Mouse (Mus musculus) limb, embryonic 14.5 days (tissue): ENCODE results near the gene Ltc4s. TPM values are rescaled to one million over a fixed set of nuclear protein-coding genes. Genes with fewer than 3 reads are reported as not detected.
A peak's percentile ranks its signal among the peaks of the same experiment; 100 is the strongest.

Experiments
- ATAC-seq: fragments of 200-750 bp; cut with Nextera tagmentation; 2 replicates; pipeline ENCODE4 v1.8.0; 2017; ENCODE audit warnings: low read depth, moderate number of reproducible peaks, moderate TSS enrichment; ENCODE audit not compliant: low FRiP score
- DNase-seq: peaks from one replicate; pipeline ENCODE4 v3.0.0-alpha.2; 2015; ENCODE audit warnings: low spot score
- H3K27ac ChIP-seq: fragments of 300-500 bp; sonication (generic); replicated peaks from 2 replicates; pipeline ENCODE4 v1.5.1; 2014; ENCODE audit warnings: low read depth, mild to moderate bottlenecking, low read length, moderate library complexity, mixed read lengths
- H3K27me3 ChIP-seq: fragments of 300-500 bp; sonication (generic); 2 replicates; pipeline ENCODE4 v1.6.1; 2014; ENCODE audit warnings: low read length, mixed read lengths; ENCODE audit not compliant: control insufficient read depth, insufficient read depth
- H3K36me3 ChIP-seq: fragments of 300-500 bp; sonication (generic); 2 replicates; pipeline ENCODE4 v1.6.1; 2014; ENCODE audit warnings: mild to moderate bottlenecking, low read length, moderate library complexity, mixed read lengths; ENCODE audit not compliant: control insufficient read depth, insufficient read depth
- H3K4me1 ChIP-seq: fragments of 300-500 bp; sonication (generic); 2 replicates; pipeline ENCODE4 v1.6.1; 2014; ENCODE audit warnings: antibody characterized with exemption, low read length, mixed read lengths; ENCODE audit not compliant: control insufficient read depth, insufficient read depth
- H3K4me2 ChIP-seq: fragments of 300-500 bp; sonication (generic); replicated peaks from 2 replicates; pipeline ENCODE4 v1.6.1; 2014; ENCODE audit warnings: low read depth, mild to moderate bottlenecking, low read length, moderate library complexity; ENCODE audit not compliant: severe bottlenecking
- H3K4me3 ChIP-seq: fragments of 300-500 bp; sonication (generic); replicated peaks from 2 replicates; pipeline ENCODE4 v1.5.1; 2014; ENCODE audit warnings: low read length
- H3K9ac ChIP-seq: fragments of 300-500 bp; sonication (generic); 2 replicates; pipeline ENCODE4 v1.6.1; 2014; ENCODE audit warnings: mild to moderate bottlenecking, low read depth, low read length, moderate library complexity; ENCODE audit not compliant: severe bottlenecking
- H3K9me3 ChIP-seq: fragments of 300-500 bp; sonication (generic); 2 replicates; pipeline ENCODE4 v1.6.1; 2016; ENCODE audit warnings: low read length; ENCODE audit not compliant: control insufficient read depth
- POLR2A ChIP-seq: fragments of 200-500 bp; IDR thresholded peaks from 2 replicates; pipeline ENCODE4 v1.8.0; 2012; ENCODE audit warnings: inconsistent platforms, mild to moderate bottlenecking, moderate library complexity, borderline replicate concordance; ENCODE audit not compliant: insufficient read depth, insufficient read length; ENCODE audit errors: extremely low read depth
- WGBS: fragments of 180-500 bp; shearing (Covaris S2); extraction: QIAGEN DNeasy Blood & Tissue Kit; methylation state at CpG from one replicate; pipeline ENCODE4 v1.1.7; 2014; 5-methylcytosine and 5-hydroxymethylcytosine counted together
- polyA plus RNA-seq, 2 experiments: library from polyadenylated mRNA; depleted of rRNA in 1 of 2; stranded (reverse) in 1 of 2; unstranded in 1 of 2; fragments of >200 nt; fragmentation: Nextera tagmentation in 1 of 2; extraction: Ambion mirVana in 1 of 2; gene quantifications; 2 replicates each; pipeline versions ENCODE4 v1.2.1 to v1.2.3; 2012 to 2014

Ltc4s gene
- polyA plus RNA-seq, 2 experiments, result 3.9 to 4.0 TPM

GRCm38 (mm10) chr11:50223783-50224662 lies 14.4 kb downstream of the Ltc4s start:
- no peak for TF ChIP-seq POLR2A
- peak overlapping the region; percentile 67; the same call in 1 of the 2 replicates for H3K27ac ChIP-seq
- H3K4me2 ChIP-seq, result peak overlapping the region; percentile 92
- WGBS, result 7% methylated on average over 17 of the region's 17 CpGs
- no peaks in the 10 kb centered on the region for H3K27me3 ChIP-seq
- DNase-seq (no peak), ATAC-seq (no peak)
- no peaks in the 10 kb centered on the region for H3K9me3 ChIP-seq
- H3K36me3 ChIP-seq, result no peaks in the 10 kb centered on the region
- peaks cover 27% of the 10 kb centered on the region for H3K4me1 ChIP-seq
- peak overlapping the region; percentile 76 for H3K4me3 ChIP-seq
- peak overlapping the region; percentile 95 for H3K9ac ChIP-seq

GRCm38 (mm10) chr11:50222559-50223276 lies 15.7 kb downstream of the Ltc4s start:
- no peak for ATAC-seq
- peaks cover 21% of the 10 kb centered on the region for H3K4me1 ChIP-seq
- no peak for TF ChIP-seq POLR2A
- no peak overlapping the region for H3K27ac ChIP-seq
- no peak overlapping the region for H3K4me3 ChIP-seq
- H3K9ac ChIP-seq, result no peak overlapping the region
- WGBS, result 57% methylated on average over 7 of the region's 7 CpGs
- H3K9me3 ChIP-seq, result no peaks in the 10 kb centered on the region
- H3K36me3 ChIP-seq, result no peaks in the 10 kb centered on the region
- H3K4me2 ChIP-seq, result no peak overlapping the region
- DNase-seq, result no peak
- no peaks in the 10 kb centered on the region for H3K27me3 ChIP-seq

GRCm38 (mm10) chr11:50219833-50220232 lies 18.6 kb downstream of the Ltc4s start:
- no peak for TF ChIP-seq POLR2A
- Histone ChIP-seq H3K36me3 (no peaks in the 10 kb centered on the region), H3K4me1 (peaks cover 13% of the 10 kb centered on the region), H3K27me3 (no peaks in the 10 kb centered on the region), H3K4me2 (no peak overlapping the region), H3K9me3 (no peaks in the 10 kb centered on the region), H3K4me3 (no peak overlapping the region), H3K27ac (no peak overlapping the region), H3K9ac (no peak overlapping the region)
- ATAC-seq (no peak), DNase-seq (no peak)
- 38% methylated on average over 2 of the region's 2 CpGs for WGBS

- Histone ChIP-seq H3K9me3 (no peaks in the 10 kb centered on the region), H3K4me3 (no peak overlapping the region), H3K4me2 (no peak overlapping the region), H3K4me1 (peaks cover 5% of the 10 kb centered on the region), H3K9ac (no peak overlapping the region), H3K36me3 (no peaks in the 10 kb centered on the region), H3K27me3 (no peaks in the 10 kb centered on the region), H3K27ac (no peak overlapping the region)
- no peak for TF ChIP-seq POLR2A
- 63% methylated on average over 4 of the region's 4 CpGs for WGBS
- ATAC-seq, result no peak
- DNase-seq, result no peak
Measured at GRCm38 (mm10) chr11:50217811-50218210, 20.6 kb downstream of the Ltc4s start.

- no peak overlapping the region for H3K4me3 ChIP-seq
- no peak for TF ChIP-seq POLR2A
- H3K4me1 ChIP-seq, result peaks cover 5% of the 10 kb centered on the region
- H3K27ac ChIP-seq, result no peak overlapping the region
- H3K9me3 ChIP-seq, result no peaks in the 10 kb centered on the region
- no peak overlapping the region for H3K9ac ChIP-seq
- no peak overlapping the region for H3K4me2 ChIP-seq
- no peaks in the 10 kb centered on the region for H3K27me3 ChIP-seq
- no peak for ATAC-seq
- 77% methylated on average over 4 of the region's 4 CpGs for WGBS
- H3K36me3 ChIP-seq, result no peaks in the 10 kb centered on the region
- no peak for DNase-seq
Measured at GRCm38 (mm10) chr11:50216724-50217366, 21.6 kb downstream of the Ltc4s start.
